Mouse (Mus musculus): ENCODE results near the gene Lhx6. TPM values are rescaled to one million over a fixed set of nuclear protein-coding genes. Genes with fewer than 3 reads are reported as not detected.

The Lhx6 gene
- polyA plus RNA-seq, 1 experiment, result not detected

DNA sequence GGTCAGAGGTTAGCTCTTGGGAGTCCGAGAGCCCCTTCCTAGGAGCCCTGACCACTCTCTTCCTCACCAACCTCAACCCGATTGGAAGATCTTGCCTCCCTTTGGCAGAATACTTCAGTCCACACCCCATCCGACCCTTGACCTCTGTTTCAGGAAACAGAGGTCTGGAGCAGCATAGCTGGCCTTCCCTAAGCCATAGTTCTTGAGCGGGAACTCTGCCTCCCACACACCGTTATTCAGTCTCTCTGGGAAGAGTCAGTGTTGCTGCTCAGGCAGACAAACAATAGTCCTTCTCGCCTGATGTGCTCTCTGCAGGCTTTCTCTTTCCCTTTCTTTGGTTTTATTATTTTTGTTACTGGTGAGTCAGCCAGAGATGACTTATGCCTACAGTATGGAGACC is 5.5 kb downstream of the Lhx6 start:
- H3K4me1 ChIP-seq (ENCODE audit: control insufficient read depth, insufficient read depth, low read length), result peaks cover 23% of the 10 kb centered on the region
- no peak for TF ChIP-seq CTCF (IDR thresholded peaks at IDR 0.05; ENCODE audit: insufficient read depth, low read depth, low read length)
- TF ChIP-seq POLR2A (IDR thresholded peaks at IDR 0.05; ENCODE audit: insufficient read depth, low read depth, low read length), result no peak
- no peak overlapping the region for H3K27ac ChIP-seq (ENCODE audit: insufficient read depth, low read depth, low read length)
- no peak overlapping the region for H3K4me3 ChIP-seq (ENCODE audit: insufficient read depth, low read depth, low read length)
- 26% methylated on average over 6 of the region's 6 CpGs for WGBS

- peaks cover 9% of the 10 kb centered on the region for H3K4me1 ChIP-seq (ENCODE audit: control insufficient read depth, insufficient read depth, low read length)
- no peak overlapping the region for H3K27ac ChIP-seq (ENCODE audit: insufficient read depth, low read depth, low read length)
- 11% methylated on average over 5 of the region's 5 CpGs for WGBS
- H3K4me3 ChIP-seq (ENCODE audit: insufficient read depth, low read depth, low read length), result no peak overlapping the region
- TF ChIP-seq CTCF (IDR thresholded peaks at IDR 0.05; ENCODE audit: insufficient read depth, low read depth, low read length), result no peak
- no peak for TF ChIP-seq POLR2A (IDR thresholded peaks at IDR 0.05; ENCODE audit: insufficient read depth, low read depth, low read length)
Measured at GRCm38 (mm10) chr2:36098021-36098420, 7.2 kb downstream of the Lhx6 start.

DNA sequence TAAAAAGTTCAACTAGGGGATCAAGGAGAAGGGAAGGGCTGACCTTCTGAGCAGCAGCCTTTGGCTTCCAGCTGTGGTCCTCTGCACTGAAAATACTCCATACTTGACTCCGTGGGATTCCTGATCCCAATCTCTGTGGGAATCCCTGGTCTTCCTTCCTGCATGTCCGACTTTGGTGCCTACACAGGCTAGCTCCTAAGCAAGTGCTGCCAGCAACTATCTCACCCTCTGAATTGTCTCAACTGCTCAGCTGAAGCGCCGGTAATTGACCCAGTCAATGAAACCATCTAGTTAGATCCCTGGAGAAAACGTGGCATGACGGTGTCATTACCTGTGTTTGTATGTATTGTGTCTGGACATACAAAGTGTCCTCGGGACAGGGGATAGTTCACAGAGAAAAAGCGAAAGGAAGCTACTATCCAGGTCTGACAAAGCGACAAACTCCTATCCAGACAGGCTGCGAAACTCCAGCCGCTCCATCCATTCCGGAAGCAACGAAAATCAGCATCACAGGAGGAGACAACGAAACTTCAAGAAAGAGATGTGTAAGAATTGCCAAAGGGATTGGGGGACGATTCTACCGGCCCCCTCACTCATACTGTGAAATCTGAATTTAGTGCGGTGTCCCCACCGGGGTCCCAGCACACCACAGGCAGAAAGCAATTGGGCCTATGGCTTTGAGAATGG is 7.9 kb downstream of the Lhx6 start:
- Histone ChIP-seq H3K4me3 (ENCODE audit: insufficient read depth, low read depth, low read length) (no peak overlapping the region), H3K27ac (ENCODE audit: insufficient read depth, low read depth, low read length) (no peak overlapping the region), H3K4me1 (ENCODE audit: control insufficient read depth, insufficient read depth, low read length) (peaks cover 3% of the 10 kb centered on the region)
- 10% methylated on average over 18 of the region's 18 CpGs for WGBS
- TF ChIP-seq POLR2A (IDR thresholded peaks at IDR 0.05; ENCODE audit: insufficient read depth, low read depth, low read length) (no peak), CTCF (IDR thresholded peaks at IDR 0.05; ENCODE audit: insufficient read depth, low read depth, low read length) (no peak)

GRCm38 (mm10) chr2:36093914-36094475 is 11.2 kb downstream of the Lhx6 start:
- Histone ChIP-seq H3K4me1 (ENCODE audit: control insufficient read depth, insufficient read depth, low read length) (peaks cover 11% of the 10 kb centered on the region), H3K27ac (ENCODE audit: insufficient read depth, low read depth, low read length) (no peak overlapping the region), H3K4me3 (ENCODE audit: insufficient read depth, low read depth, low read length) (no peak overlapping the region)
- WGBS, result 8% methylated on average over 31 of the region's 31 CpGs
- TF ChIP-seq CTCF (IDR thresholded peaks at IDR 0.05; ENCODE audit: insufficient read depth, low read depth, low read length) (no peak), POLR2A (IDR thresholded peaks at IDR 0.05; ENCODE audit: insufficient read depth, low read depth, low read length) (no peak)

- TF ChIP-seq CTCF (IDR thresholded peaks at IDR 0.05; ENCODE audit: insufficient read depth, low read depth, low read length) (no peak), POLR2A (IDR thresholded peaks at IDR 0.05; ENCODE audit: insufficient read depth, low read depth, low read length) (no peak)
- WGBS, result 21% methylated on average over 7 of the region's 7 CpGs
- Histone ChIP-seq H3K4me1 (ENCODE audit: control insufficient read depth, insufficient read depth, low read length) (peaks cover 11% of the 10 kb centered on the region), H3K4me3 (ENCODE audit: insufficient read depth, low read depth, low read length) (no peak overlapping the region), H3K27ac (ENCODE audit: insufficient read depth, low read depth, low read length) (no peak overlapping the region)
Measured at GRCm38 (mm10) chr2:36093301-36093700, 11.9 kb downstream of the Lhx6 start.

DNA sequence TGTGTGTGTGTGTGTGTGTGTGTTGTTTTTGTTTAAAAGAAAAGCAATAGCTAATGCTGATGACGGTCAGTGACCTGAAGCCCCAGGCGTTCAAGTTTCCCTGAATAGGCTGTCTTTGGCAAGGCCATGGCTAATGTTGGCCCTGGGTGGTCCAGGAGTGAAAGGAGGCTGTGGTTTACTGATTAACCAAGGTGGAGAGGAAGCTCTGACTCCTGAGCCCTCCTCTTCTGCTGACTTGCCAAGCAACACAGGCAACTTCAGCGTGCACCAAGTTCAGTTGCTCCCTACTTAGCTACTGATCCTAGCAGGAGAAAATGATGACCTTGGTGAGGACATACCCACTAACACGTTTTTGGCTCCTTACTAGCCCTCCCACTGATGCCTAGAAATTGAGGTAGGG is 12.5 kb downstream of the Lhx6 start:
- TF ChIP-seq CTCF (IDR thresholded peaks at IDR 0.05; ENCODE audit: insufficient read depth, low read depth, low read length) (no peak), POLR2A (IDR thresholded peaks at IDR 0.05; ENCODE audit: insufficient read depth, low read depth, low read length) (no peak)
- H3K27ac ChIP-seq (ENCODE audit: insufficient read depth, low read depth, low read length), result no peak overlapping the region
- 12% methylated on average over 4 of the region's 4 CpGs for WGBS
- H3K4me1 ChIP-seq (ENCODE audit: control insufficient read depth, insufficient read depth, low read length), result peaks cover 11% of the 10 kb centered on the region
- H3K4me3 ChIP-seq (ENCODE audit: insufficient read depth, low read depth, low read length), result no peak overlapping the region

DNA sequence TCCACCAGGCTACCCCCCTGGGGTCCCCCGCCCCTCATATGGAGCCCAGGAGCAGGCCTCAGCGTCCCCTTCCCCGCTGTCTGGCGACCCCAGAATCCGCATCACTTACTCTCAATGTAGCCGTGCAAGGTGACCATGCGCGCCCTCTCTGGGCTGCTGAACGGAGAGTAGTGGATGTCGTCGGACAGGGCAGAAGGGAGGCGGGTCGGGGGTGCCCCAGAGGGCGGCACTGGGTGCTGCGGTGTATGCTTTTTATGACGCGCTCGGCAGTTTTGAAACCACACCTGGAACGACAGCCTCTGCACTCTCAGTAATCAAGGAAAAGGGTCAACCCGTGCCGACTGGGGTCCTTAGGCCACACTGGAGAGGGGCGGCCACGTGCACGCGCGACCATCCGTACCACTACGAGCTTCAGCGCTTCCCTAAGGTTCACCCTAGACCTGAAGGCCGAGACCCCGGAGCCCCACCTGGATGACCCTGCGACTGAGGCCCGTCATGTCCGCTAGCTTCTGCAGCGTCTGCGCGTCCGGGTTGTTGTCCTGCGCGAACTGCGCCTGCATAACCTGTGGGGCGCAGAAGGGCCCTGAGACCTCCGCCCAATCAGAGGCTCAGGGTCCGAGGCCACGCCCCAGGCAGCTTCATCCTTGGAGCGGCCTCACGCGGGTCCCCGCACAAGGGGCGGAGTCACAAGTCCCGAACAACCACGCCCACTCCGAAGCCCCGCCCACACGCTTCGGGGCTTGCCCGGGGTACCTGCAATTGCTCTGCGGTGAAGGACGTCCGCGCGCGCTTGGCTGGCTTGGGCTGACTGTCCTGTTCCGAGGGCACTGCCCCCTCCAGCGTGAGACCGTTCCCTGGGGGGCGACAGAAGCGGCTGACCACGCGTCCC is 14.1 kb downstream of the Lhx6 start:
- TF ChIP-seq POLR2A (IDR thresholded peaks at IDR 0.05; ENCODE audit: insufficient read depth, low read depth, low read length) (no peak), CTCF (IDR thresholded peaks at IDR 0.05; ENCODE audit: insufficient read depth, low read depth, low read length) (no peak)
- Histone ChIP-seq H3K4me1 (ENCODE audit: control insufficient read depth, insufficient read depth, low read length) (peaks cover 11% of the 10 kb centered on the region), H3K4me3 (ENCODE audit: insufficient read depth, low read depth, low read length) (peak overlapping the region; percentile 1; the same call in 1 of the 2 replicates), H3K27ac (ENCODE audit: insufficient read depth, low read depth, low read length) (no peak overlapping the region)
- WGBS, result 5% methylated on average over 70 of the region's 70 CpGs

DNA sequence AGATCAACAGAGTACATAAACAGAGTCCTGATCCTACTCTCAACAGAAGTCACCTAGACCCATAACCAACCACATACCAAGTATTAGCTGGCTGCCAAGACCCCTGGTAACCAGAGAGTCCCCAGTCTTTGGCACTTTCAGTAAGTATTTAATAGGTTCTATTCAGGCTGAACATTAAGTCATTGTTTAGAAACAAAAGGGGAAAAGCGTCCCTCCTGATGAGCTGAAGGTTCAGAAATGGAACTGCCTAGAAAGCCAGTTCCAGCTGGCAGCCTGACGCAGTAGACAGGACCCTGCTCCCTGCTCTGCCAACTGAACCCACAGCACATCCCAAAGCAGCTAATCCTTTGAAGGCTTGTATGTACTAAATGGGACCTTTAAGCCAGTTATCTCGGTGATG is 16.0 kb downstream of the Lhx6 start:
- Histone ChIP-seq H3K4me1 (ENCODE audit: control insufficient read depth, insufficient read depth, low read length) (peaks cover 11% of the 10 kb centered on the region), H3K27ac (ENCODE audit: insufficient read depth, low read depth, low read length) (no peak overlapping the region), H3K4me3 (ENCODE audit: insufficient read depth, low read depth, low read length) (no peak overlapping the region)
- WGBS, result 36% methylated on average over 3 of the region's 3 CpGs
- no peak for TF ChIP-seq POLR2A (IDR thresholded peaks at IDR 0.05; ENCODE audit: insufficient read depth, low read depth, low read length)
- TF ChIP-seq CTCF (IDR thresholded peaks at IDR 0.05; ENCODE audit: insufficient read depth, low read depth, low read length), result no peak

DNA sequence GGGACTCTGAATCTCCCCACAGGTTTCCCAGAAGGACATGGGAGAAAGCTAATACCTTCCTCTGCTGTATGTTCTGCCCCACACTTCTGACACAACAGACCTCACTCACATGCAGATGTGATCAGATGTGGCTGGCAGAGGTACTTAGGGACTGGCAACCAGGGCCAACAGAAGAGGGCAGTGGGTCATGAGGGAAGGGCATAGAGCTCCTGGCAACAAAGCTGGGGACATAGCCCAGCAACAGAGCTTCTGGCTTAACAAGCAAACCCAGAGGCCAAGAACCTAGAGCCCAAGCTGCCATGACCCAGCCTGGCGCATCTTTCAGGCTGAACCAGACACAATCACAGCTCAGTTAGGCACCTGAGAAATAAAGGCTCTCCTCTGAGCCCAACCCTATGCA is 20.2 kb downstream of the Lhx6 start:
- WGBS, result 100% methylated on average over 1 of the region's 1 CpGs

More for the DNA sequence above, 20.2 kb downstream of the Lhx6 start:
- TF ChIP-seq POLR2A (IDR thresholded peaks at IDR 0.05; ENCODE audit: insufficient read depth, low read depth, low read length) (no peak), CTCF (IDR thresholded peaks at IDR 0.05; ENCODE audit: insufficient read depth, low read depth, low read length) (no peak)
- no peaks in the 10 kb centered on the region for H3K4me1 ChIP-seq (ENCODE audit: control insufficient read depth, insufficient read depth, low read length)
- no peak overlapping the region for H3K27ac ChIP-seq (ENCODE audit: insufficient read depth, low read depth, low read length)
- no peak overlapping the region for H3K4me3 ChIP-seq (ENCODE audit: insufficient read depth, low read depth, low read length)
